Mouse (Mus musculus): ENCODE measurements around the gene Ces1d. TPM values are rescaled to one million over a fixed set of nuclear protein-coding genes. Genes with fewer than 3 reads are reported as not detected.
"Not testable (repeated sequence)": the region's sequence is repeated elsewhere in the genome, so short reads cannot be mapped to it uniquely, and the experiment has no call there.

Gene Ces1d
- 1.3 TPM in 1 of 2 replicates, not detected in the other for total RNA-seq (2017)

DNA sequence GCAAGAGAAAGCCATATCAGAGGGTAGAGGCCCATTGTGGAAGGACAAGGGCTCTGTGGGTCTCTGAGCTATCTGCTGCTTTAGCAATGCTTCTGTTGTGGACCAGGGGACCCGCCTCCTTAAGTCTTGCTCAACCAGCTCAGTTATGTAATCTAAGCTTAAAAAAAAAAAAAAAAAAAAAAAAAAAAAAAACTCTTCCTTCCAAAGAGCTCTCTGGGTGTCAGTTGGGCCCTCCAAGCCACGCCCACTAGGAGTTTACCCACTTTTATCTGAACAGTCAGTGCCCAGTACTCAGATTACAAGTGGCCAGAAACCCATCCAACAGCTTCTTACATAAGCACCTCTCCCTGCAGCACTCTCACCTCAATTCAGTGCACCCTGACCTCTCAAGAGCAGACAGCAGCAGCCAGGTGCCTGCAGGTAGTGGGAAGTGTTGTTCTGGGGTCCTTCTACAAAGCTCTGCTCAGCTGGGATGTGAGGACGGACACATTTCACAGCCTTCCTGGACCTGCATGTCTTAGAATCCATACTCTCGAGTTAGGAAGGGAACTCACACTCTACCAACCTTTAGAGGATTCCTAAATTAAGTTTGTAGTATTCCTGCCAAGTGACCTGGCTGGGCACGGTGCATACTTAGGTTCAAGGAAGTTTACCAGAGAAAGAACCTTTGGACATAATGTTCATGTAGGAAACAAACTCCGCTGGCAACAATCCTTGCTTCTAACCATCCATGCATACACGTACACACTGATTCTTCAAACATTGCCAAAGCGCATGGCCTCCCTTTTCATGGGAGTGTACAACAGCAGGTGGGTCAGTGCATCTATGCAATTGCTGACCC lies at the start of gene Ces1d:
TSS of gene Ces1d (minus strand) at position 154 of the 841 bp plus-strand sequence.
- ATAC-seq (replicated peaks in 1 of 2; ENCODE audit: insufficient read depth in 1 of 2, low FRiP score in 2 of 2, low TSS enrichment in 1 of 2, low read depth in 1 of 2, poor library complexity in 2 of 2, severe bottlenecking in 2 of 2), result no peak

DNA sequence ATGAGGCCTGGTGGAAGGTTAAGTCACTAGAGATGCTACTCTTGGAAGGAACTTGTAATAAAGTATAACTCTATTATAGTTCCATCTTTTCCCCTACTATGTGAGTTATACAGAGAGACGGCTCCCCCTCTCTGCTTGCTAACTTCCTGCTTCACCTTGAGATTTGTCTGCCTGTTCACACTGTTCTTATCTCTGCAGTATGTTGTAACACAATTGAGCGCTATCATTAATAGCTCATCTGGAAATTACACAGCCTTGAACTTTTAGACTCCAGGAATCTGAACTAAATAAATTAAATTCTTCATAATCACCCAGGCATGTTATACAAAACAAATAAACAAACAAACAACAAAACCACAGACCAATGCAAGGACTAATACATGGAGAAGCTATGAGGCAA lies 48.4 kb upstream of the Ces1d start:
- no peak for ATAC-seq (replicated peaks in 1 of 2; ENCODE audit: insufficient read depth in 1 of 2, low FRiP score in 2 of 2, low TSS enrichment in 1 of 2, low read depth in 1 of 2, poor library complexity in 2 of 2, severe bottlenecking in 2 of 2)

DNA sequence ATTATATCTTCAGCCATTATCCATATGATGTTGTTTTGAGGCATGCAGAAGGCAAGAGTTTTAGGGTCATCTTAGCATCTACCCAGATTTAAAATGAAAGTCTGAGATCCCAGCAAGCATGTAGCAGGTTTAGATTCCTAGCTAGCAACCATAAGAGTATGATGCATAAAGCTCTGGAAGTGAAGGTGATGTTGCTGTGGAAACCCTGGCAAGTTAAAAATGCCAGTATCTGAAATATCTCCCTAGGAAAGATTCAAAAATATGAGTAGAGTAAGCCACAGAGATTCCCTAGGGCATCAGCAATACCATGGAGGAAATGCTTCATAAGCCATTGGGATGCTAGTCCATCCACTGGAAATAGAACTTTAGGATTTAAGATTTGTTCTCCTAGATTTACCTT lies 42.2 kb upstream of the Ces1d start:
- no peak for ATAC-seq (replicated peaks in 1 of 2; ENCODE audit: insufficient read depth in 1 of 2, low FRiP score in 2 of 2, low TSS enrichment in 1 of 2, low read depth in 1 of 2, poor library complexity in 2 of 2, severe bottlenecking in 2 of 2)

DNA sequence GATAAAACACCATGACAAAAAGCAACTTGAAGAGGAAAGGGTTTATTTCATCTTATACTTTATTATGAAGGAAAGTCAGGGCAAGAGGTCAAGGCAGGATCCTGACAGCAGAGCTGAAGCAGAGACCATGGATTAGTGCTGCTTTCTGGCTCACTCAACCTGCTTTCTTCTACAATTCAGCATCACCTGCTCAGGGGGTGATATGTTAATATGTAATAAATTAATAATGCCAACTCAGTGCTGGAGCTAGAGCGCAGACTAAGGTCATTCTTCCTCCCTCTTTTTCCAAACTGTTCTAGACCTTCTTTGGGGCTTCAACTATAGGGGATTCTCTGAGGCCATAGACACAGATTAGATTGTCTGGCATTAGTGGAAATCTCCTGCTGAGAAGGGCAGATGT lies 38.0 kb upstream of the Ces1d start:
- no peak for ATAC-seq (replicated peaks in 1 of 2; ENCODE audit: insufficient read depth in 1 of 2, low FRiP score in 2 of 2, low TSS enrichment in 1 of 2, low read depth in 1 of 2, poor library complexity in 2 of 2, severe bottlenecking in 2 of 2)

DNA sequence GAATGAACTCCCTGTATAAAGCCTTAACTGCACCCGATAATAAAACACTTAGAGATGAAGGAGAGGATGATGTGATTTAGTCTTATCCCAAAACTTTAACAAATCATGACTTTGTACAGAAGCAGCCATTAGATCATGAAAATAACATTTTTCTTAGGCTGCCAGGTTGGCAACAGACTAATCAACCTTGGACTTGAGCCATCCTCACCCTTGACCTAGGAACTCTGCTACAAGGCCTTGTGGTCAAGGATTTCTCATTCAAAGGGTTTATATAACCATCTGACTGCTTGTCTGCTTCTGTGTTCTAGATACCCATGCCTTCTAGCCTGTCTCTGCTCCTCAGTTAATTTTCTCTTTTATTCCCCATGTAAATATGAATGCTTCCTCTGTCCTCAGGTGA lies 37.1 kb upstream of the Ces1d start:
- no peak for ATAC-seq (replicated peaks in 1 of 2; ENCODE audit: insufficient read depth in 1 of 2, low FRiP score in 2 of 2, low TSS enrichment in 1 of 2, low read depth in 1 of 2, poor library complexity in 2 of 2, severe bottlenecking in 2 of 2)

DNA sequence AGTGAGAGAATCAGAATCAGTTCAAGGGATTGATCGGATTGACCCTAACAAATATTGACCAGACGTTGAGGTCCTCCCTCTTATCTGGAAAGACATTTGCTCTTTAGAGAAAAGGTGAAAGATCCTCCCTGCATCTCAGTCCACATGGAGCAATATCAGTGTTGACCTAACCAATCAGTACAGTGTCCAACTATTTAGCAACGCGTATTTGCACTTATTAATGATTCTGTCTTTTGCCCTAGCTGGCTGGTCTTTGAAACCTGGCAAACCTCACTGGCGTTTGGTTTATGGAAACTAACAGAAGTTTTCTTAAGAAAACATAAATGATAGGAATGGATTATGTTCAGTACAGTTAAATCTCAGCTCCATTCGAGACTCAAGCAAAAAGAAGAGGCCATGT lies 36.4 kb upstream of the Ces1d start:
- ATAC-seq (replicated peaks in 1 of 2; ENCODE audit: insufficient read depth in 1 of 2, low FRiP score in 2 of 2, low TSS enrichment in 1 of 2, low read depth in 1 of 2, poor library complexity in 2 of 2, severe bottlenecking in 2 of 2), result no peak

DNA sequence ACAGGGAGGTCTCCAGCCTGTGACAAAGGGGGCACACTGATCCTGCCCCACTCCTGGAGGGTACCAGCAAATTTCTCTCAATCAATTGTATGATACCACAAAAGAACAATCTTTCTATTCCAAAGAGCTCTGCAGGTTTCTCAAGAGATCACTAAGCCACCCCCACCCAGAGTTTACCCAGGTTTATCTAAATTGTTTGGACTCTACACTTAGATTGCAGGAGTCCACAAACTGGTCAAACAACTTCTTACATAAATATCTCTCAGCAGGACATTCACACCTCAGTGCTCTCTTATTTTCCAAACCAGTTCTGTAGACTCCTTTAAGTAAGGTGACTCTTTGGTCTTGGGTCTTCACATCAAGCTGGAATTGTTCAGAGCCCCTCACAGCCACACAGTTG lies 31.8 kb upstream of the Ces1d start, which contains the start of gene Ces1e:
TSS of gene Ces1e (minus strand) at position 174 of the 400 bp plus-strand sequence.
- no peak for ATAC-seq (replicated peaks in 1 of 2; ENCODE audit: insufficient read depth in 1 of 2, low FRiP score in 2 of 2, low TSS enrichment in 1 of 2, low read depth in 1 of 2, poor library complexity in 2 of 2, severe bottlenecking in 2 of 2)

DNA sequence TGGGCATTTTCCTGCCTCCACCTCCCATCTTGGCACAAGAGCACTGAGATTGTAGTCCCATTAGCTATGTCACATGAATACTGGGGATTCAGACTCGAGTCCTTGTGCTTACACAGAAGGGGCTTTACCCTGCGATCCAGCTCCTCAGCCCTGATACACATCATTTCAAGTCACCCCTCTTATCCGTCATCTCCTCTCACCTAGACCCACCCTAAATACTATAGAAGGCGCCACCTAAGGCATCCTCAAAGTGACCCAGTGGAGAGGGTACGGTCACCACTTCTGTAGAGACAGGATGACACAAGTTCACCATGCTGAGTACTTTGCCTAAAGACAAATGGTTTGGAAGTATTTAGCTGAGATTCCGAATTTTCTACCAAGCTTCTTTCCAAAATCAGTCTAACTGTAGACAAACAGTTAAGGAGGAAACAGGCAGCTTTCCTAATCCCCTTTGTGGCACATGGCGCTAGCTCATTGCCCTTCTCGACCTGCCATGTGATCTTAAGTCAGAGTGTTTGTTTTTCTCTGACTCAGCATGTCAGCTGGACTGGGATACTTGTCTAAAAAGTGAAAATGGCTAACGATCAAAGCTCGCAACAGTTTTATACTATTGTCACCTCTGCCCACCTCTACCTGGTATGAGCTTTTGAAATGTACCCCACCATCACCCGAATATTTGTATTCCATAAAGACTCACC lies 31.2 kb upstream of the Ces1d start:
- ATAC-seq (replicated peaks in 1 of 2; ENCODE audit: insufficient read depth in 1 of 2, low FRiP score in 2 of 2, low TSS enrichment in 1 of 2, low read depth in 1 of 2, poor library complexity in 2 of 2, severe bottlenecking in 2 of 2), result no peak

DNA sequence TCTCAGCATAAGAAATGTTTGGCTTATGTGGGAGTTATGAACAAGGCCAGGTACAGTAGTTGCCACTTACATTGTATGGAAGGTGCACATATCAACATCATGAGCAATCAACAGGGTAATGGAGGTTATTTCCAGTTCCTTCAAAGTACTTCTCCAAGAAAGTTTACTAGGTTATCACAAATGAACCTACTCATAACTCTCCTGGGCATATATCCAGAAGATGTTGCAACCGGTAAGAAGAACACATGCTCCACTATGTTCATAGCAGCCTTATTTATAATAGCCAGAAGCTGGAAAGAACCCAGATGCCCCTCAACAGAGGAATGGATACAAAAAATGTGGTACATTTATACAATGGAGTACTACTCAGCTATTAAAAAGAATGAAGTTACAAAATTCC lies 28.8 kb upstream of the Ces1d start:
- not testable (repeated sequence) for ATAC-seq (replicated peaks in 1 of 2; ENCODE audit: insufficient read depth in 1 of 2, low FRiP score in 2 of 2, low TSS enrichment in 1 of 2, low read depth in 1 of 2, poor library complexity in 2 of 2, severe bottlenecking in 2 of 2)

DNA sequence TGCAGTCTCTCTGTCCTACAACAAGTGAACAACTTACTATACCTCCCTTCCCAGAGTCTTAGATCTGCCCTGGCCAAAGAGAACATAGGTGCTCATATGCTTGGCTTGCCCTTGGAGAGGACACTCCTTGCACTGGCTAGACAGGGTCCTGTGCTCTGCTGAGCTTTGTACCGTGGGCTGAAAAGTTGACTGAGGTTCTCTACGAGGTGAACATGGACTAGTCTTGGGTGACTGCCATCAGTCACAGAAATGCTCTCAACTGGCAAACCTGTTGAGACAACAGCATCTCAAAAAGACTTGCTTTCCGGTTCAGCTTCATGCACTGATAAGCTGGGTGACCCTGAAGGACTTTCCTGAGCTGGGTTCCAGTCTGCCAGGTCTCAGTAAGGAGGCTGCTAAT lies 24.3 kb upstream of the Ces1d start:
- ATAC-seq (replicated peaks in 1 of 2; ENCODE audit: insufficient read depth in 1 of 2, low FRiP score in 2 of 2, low TSS enrichment in 1 of 2, low read depth in 1 of 2, poor library complexity in 2 of 2, severe bottlenecking in 2 of 2), result no peak

DNA sequence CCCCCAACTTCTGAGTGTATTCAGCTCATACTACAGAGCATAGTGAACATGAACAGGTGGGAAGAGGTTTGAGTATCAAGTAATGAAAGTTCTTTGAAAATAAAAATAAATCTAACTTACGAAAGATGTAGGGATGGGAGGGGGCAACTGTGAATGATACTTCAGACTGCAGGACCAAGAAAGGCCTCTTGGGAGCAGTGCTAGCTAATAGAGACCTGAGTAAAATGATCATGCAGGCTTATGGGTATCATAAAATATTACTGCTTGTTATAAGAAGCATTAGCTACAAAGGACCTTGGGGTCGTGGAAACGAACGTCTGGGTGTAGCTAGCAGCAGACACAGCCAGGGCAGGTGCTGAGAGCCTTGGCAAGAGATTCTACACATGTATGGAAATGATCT lies 20.2 kb upstream of the Ces1d start:
- no peak for ATAC-seq (replicated peaks in 1 of 2; ENCODE audit: insufficient read depth in 1 of 2, low FRiP score in 2 of 2, low TSS enrichment in 1 of 2, low read depth in 1 of 2, poor library complexity in 2 of 2, severe bottlenecking in 2 of 2)

DNA sequence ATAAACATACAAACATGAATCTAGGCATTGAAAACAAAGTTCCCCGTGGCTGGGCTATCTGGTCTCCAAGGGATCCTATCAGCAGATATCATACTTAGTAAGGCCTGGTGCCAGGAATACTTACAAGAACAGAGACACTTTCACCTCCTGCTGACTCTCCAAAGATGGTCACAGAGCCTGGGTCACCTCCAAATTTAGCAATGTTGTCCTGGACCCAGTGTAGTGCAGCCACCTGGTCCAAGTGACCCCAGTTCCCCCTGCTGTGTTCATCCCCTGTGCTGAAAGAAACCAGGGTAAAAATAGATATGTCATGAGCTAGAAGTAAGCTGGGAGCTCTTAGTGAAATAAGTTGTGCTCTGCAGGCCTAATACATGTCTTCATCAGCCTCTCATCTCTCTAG lies 19.7 kb upstream of the Ces1d start:
- ATAC-seq (replicated peaks in 1 of 2; ENCODE audit: insufficient read depth in 1 of 2, low FRiP score in 2 of 2, low TSS enrichment in 1 of 2, low read depth in 1 of 2, poor library complexity in 2 of 2, severe bottlenecking in 2 of 2), result no peak

DNA sequence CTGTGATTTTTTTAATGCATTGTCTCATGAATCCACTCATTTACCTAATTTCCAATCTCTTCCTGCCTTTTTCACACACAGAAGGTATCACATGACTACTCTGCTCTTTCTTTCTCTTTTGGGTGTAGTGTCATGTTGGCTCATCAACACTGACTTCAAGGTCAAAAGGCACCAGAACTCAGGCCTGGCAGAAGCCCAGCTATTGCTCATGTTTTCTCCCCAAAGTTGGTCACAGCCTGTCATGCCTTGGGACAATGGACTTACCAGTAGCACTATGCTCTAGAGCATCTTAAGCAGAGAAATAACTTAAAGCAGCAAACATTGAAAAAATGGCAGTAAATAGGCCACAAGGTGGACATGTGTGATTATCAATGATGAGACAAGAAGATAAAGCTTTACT lies 13.5 kb upstream of the Ces1d start:
- no peak for ATAC-seq (replicated peaks in 1 of 2; ENCODE audit: insufficient read depth in 1 of 2, low FRiP score in 2 of 2, low TSS enrichment in 1 of 2, low read depth in 1 of 2, poor library complexity in 2 of 2, severe bottlenecking in 2 of 2)

DNA sequence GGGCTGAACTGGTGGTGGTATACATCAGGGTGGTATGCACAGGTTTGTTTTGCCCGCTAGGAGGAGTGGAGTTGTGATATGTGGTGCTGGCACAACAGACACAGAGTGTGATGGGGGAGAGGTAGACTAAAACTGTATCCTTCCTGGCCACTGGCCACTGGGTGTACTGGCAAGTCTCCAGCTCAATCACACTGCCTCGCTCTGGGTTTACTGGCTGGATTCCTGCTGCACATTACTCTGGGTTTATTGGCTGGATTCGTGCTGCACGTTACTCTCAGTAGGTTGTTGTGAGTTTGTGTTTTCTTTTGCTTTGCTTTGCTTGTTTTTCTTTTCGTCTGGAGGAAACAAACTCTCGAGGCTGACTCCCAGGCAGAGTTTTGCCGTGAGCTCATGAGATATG lies 1.5 kb upstream of the Ces1d start:
- not testable (repeated sequence) for ATAC-seq (replicated peaks in 1 of 2; ENCODE audit: insufficient read depth in 1 of 2, low FRiP score in 2 of 2, low TSS enrichment in 1 of 2, low read depth in 1 of 2, poor library complexity in 2 of 2, severe bottlenecking in 2 of 2)

DNA sequence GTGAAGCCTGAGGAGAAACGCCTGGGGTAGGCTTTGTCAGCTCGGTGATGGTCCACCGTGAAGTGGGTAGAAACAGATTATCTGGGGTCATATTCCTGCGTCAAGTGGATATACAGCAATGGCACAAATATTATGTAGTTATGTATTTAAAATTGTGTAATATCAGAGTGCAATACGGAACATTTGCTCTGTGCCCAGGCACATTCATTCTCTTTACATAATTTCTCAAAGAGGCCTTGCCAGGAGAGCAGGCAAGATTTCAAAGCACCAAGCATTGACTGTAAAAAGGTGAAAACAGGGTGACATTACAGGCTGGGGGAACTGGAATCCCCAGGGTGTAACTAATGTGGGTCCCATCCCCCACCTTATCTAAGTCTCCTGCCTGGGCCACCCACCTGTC lies 1.2 kb downstream of the Ces1d start:
- no peak for ATAC-seq (replicated peaks in 1 of 2; ENCODE audit: insufficient read depth in 1 of 2, low FRiP score in 2 of 2, low TSS enrichment in 1 of 2, low read depth in 1 of 2, poor library complexity in 2 of 2, severe bottlenecking in 2 of 2)

DNA sequence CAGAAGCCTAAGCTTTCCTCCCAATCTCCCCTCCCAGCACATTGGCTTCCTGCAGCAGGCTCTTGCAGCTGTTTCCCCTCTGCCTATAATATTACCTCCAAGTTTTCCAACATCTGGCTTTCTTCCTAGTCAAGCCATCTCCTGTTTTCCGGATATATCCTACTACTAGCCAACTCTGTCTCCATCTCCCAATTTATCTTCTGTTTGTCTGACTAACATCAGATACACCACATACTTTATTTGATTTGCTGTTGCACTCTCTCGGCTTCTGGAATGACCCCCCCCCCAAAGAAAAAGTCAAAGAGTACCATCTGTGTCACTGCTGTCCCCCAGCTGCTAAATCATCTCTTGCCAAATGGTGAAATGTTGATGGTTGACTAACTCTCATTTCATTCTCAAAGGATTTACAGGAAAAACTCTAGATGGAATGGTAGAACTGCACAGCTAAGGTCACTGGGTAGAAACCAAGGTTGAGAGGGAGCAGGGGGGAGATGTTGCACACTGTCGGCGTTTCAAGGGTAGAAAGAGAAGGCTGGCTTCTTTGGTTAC lies 17.0 kb downstream of the Ces1d start:
- no peak for ATAC-seq (replicated peaks in 1 of 2; ENCODE audit: insufficient read depth in 1 of 2, low FRiP score in 2 of 2, low TSS enrichment in 1 of 2, low read depth in 1 of 2, poor library complexity in 2 of 2, severe bottlenecking in 2 of 2)

DNA sequence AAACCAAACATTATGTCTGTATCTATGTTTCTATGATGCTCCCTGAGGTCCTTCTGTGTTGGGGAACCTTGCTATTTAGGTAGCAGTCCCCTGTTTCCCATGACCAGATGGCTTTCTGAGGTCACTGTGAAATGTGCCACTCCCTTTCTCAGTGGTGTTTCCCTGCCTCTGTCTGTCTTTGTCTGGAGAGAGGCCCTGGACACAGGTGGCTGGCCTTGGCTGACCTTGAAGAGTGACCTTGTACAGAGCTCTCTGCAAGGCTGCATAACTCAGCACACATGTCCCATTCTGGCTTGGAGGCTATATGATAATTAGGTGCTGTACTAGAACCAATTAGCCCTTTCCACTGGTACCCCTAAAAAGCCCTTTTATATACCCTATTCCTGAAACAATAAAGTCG lies 21.0 kb downstream of the Ces1d start:
- no peak for ATAC-seq (replicated peaks in 1 of 2; ENCODE audit: insufficient read depth in 1 of 2, low FRiP score in 2 of 2, low TSS enrichment in 1 of 2, low read depth in 1 of 2, poor library complexity in 2 of 2, severe bottlenecking in 2 of 2)

DNA sequence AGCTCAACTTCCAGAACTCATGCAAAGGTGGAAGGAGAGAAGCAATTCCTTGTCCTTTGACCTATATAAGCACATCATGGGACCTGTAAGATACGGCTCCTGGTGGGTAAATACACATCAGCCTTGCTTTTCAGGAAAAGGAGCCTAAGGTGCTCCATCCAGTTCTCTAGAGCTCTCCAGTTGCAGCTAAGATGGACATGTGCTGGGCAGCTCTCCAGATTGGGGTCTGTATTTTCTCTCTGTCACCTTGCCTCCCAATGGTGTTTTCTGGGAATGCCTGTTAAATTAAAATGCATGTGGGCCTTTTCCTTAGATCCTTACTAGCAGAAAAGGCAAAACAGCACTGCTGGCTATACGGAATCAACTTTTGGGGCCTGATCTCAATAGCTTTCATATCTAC lies 23.1 kb downstream of the Ces1d start:
- no peak for ATAC-seq (replicated peaks in 1 of 2; ENCODE audit: insufficient read depth in 1 of 2, low FRiP score in 2 of 2, low TSS enrichment in 1 of 2, low read depth in 1 of 2, poor library complexity in 2 of 2, severe bottlenecking in 2 of 2)
